Mouse (Mus musculus): Measurements from ENCODE around the gene Pak1ip1.
"Not testable (repeated sequence)": the region's sequence is repeated elsewhere in the genome, so short reads cannot be mapped to it uniquely, and the experiment has no call there.

Pak1ip1 gene

DNA sequence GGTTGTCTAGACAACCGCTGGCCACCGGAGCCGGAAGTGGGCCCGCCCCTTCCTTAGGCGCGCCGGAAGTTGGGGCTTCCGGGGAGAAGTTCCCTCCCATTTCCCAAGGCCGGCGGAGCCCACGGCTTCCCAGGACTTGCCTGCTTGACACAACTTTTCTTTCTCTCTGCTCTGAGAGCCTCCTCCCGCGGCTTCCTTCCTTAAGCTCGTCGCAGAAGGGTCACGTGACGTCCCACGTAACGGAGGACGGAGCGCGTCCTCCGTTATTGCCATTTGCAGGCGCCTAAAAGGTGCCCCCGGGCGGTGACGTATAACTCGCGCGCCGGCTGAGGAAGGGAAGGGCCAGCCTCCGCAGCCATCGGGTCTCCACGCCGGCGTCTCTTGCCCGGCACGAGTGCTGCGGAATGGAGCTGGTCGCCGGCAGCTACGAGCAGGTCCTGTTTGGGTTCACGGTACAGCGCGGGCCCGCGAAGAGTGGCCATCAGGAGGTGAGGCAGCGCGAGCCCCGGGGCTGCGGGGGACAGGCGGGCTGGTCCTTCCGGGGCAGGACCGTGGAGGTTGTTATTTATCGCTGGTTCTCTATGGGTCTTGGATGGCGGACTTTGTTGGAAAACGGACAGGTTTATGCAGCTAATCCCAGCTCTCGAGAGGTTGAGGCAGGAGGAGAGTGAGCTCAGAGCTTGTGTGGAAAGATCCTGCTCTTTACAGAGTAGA is at the start of gene Pak1ip1:
Pak1ip1 (plus strand) TSS at position 98 of the 714 bp plus-strand sequence.
- peak; percentile 92 for DNase-seq (ENCODE audit: low spot score)

DNA sequence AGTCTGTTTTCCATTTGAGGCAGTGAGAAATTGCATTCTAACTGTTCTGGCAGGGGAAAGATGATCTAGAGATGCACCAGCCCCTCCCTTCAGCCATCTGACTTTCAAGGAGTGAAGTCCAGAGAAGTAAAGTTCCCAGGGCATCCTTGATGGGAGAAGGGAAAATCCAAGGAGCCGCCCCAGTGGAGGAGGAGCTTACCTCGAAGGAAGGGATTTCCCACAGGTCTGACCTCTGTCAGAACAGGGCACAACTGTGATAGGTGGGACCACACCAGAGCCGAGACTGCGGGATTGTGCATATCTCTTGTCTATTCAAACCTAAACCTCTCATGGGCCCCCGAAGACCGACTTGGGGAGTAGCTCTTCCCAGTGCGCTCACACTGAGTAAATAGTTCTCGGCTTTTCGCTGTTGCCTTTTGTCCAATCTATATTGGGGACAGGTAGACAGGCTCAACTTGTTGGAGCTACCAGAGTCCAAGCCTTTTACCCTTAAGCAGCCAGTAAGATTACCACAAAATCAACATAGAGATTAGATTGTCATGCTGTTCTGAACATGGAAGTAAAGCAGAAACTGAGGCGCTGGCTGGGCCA is 49.3 kb upstream of the Pak1ip1 start:
- no peak for DNase-seq (ENCODE audit: low spot score)

DNA sequence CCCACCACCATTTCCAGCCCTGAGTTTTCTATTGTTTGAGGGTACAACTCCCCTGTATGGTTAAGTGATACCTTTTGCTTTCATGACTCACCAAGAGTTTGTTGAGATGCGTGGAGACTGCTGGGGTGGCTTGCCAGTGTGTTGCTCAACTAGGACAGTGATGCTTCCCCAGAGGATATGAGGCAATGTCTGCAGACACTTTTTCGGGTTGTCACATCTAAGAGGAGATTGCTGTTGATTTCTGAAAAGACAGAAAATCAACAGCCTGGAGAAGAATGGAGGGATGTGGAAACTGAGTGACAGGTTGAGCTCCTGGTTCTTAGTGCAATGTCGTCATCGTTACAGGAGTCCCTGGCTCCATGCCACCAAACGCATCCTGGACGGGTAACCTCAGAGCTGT is 47.6 kb upstream of the Pak1ip1 start:
- DNase-seq (ENCODE audit: low spot score) = no peak

DNA sequence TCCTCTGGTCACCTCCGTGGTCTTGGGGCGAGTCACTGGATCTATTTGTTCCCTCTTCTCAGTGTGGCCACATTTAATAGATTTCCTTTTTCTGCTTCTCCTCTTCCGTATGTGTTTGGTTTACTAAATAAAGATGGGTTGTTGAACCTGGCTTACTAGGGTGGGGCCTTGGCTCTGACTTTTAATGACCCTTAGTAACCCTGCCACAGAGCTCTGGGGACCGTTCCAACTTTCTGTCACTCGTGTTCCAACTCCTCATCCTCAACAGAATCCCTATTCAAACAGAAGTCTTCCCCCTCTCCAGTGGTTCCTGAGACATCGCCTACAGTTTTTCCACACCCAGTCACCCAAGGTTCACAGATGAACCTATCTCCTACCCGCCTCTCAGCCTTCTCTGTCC is 45.0 kb upstream of the Pak1ip1 start:
- DNase-seq (ENCODE audit: low spot score) = no peak

DNA sequence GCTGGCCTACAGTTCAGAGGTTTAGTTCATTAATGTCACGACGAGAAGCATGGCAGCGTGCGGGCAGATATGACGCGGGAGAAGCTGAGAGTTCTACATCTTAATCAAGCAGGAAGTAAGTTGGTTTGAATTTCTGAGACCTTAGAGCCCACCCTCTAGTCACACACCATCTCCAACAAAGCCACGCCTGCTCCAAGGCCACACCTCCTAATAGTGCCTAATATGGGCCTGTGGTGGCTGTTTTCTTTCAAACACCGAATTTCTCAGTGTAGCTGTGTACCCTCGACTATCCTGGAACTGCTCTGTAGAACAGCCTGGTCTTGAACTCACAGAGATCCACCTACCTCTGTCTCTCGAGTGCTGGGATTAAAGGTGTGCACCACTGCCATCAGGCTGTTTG is 33.2 kb upstream of the Pak1ip1 start:
- DNase-seq (ENCODE audit: low spot score) = no peak

DNA sequence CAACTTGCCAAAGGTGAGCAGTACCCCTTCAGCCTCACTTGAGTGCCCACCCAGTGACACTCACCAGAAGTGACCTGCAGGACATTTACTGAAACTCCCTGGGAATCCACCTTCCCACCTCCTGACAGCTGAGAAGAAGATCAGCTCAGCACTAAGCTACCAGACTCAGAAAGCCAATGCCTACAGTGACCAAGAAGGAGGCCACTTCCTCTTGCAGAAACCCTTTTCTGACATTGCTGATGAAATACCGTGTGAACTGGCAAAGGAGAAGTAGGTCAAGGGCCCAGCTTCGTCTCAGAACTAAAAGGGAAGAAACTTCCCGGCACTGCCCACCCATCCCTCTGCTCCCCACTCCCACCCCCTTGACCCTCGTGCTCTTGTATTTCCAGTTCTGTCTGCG is 32.3 kb upstream of the Pak1ip1 start:
- no peak for DNase-seq (ENCODE audit: low spot score)

DNA sequence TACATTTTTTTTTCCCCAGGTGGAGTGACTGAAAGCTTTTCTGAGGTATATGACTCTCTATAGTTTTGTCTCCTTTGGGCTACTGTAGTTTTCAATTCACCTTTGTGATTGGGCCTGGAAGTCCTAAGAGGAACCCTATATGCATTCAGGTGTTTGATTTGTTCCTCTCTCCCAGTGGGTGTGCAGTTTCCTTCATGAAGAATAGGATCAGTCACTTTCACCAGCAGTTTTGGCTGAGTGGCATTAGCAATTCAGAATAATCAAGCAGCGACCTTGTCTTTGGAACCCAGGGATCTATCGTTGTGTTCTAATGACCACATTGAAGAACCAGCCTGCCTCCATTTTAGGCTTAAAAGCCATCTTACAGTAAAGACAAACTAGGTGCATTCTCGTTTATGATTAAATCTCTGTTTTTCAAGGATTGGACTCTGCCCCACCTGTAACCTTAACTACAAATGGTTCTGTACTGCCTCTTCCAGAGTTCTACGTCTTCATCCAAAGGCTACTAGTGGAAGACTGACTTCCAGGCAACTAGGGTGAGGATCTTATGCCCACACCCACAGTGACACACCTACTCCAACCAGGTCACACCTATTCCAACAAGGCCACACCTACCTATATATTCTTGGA is 30.9 kb upstream of the Pak1ip1 start:
- DNase-seq (ENCODE audit: low spot score) = no peak

DNA sequence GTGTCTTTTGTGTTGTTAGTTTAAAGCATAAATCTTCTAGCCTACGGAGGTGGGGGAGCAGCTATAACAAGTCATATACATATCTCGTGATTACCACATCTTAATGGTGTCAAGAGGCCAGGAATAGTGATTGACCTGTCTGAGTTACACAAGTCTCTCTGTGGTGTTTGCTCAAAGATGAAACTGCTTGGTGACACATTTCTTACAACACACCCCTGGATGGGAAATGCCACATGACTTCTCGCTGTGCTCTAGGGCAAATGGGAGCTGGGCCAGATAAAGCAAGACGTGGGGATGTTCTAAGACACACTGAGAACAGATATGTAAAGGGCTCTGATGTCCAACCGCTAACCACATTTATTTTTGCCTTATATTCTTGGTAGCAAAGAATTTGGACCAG is 29.6 kb upstream of the Pak1ip1 start:
- DNase-seq (ENCODE audit: low spot score) = peak; percentile 40

DNA sequence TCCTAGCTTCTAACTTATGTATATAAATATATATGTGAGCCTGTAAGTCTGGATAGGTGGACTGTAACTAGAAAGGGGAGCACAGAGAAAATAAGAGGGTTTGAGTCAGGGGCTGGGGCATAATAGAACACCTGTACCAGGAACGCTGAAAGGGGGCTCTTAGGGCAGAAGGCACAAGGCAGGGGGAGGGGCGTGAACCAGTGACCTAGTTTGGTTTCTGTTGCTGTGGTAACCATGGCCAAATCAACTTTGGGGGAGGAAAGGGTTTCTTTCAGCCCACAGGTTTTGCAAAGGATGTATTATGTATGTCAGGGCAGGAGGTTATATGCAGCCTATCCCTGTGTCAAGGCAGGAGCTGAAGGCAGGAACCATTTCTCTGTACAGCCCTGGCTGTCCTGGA is 29.0 kb upstream of the Pak1ip1 start:
- DNase-seq (ENCODE audit: low spot score) = no peak

DNA sequence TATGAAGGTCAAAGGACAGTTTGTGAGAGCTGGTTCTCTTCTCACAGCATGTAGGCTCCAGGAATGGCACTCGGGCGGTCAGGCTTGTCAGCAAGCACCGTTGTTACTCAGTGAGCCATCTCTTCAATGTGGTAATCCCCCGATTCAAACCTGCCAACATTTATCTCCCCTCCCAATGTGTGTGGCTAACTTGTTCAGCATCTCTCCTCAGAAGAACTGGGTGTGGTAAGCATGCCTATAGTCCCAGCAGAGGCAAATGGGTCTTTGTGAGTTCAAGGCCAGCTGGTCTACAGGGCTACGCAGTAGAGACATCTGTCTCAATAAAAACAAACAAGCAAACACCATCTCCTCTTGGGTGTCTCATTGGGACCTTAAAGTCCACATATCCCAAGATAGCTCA is 27.8 kb upstream of the Pak1ip1 start:
- no peak for DNase-seq (ENCODE audit: low spot score)

DNA sequence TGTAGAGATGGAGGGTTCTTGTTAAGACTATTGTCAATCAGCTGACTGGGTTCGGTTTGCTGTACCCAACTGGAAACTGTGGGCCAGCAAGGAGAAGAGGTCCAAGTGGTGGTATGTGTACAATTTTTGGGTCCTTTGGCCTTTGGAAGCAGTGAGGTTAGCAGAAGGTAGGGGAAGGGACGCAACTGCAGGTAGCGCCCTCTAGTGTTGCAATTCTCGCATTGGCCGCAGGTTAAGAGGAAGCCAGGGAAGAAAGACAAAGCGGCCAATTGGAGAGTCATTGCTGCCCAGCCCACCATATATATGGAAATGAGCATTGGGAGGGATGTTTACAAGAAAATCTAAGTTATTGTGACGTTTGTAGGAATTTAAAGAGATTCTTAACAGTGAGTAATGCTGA is 23.2 kb upstream of the Pak1ip1 start:
- DNase-seq (ENCODE audit: low spot score) = peak; percentile 29

DNA sequence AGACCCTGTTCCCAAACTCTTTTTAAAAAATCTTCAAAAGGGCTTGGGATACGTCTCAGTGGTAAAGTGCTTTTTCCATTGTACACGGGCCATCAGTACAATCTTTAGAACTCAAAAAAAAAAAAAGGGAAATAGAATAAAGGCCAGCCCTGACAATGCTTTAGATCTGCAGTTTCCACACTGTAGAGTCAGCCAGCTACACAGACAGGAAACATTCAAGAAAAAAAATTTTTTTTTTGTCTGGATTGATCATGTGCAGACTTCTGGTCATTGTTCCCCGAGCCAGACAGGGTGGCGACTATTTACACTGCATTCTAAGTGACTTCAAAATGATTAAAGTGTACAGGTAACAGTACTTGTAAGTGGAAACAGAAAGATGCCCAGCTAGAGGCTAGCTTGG is 22.2 kb upstream of the Pak1ip1 start:
- DNase-seq (ENCODE audit: low spot score) = no peak

DNA sequence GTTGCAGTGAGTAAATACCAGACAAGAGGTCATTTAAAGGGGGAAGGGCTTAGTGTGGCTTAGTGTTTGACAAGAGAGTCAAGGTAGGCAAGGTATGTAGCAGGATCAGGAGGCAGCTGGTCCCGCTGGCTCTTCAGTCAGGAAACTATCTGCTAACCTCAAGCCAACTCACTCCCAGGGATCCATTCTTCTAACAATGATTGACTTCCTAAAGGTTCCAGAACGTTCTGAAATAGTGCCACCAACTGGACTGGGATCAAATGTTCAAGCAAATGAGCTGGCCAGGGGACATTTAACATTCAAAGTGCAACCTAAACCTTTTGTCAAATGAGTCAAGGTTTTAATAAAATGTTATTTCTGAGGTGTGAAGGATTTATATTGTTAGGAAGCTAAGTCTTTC is 21.5 kb upstream of the Pak1ip1 start:
- no peak for DNase-seq (ENCODE audit: low spot score)

DNA sequence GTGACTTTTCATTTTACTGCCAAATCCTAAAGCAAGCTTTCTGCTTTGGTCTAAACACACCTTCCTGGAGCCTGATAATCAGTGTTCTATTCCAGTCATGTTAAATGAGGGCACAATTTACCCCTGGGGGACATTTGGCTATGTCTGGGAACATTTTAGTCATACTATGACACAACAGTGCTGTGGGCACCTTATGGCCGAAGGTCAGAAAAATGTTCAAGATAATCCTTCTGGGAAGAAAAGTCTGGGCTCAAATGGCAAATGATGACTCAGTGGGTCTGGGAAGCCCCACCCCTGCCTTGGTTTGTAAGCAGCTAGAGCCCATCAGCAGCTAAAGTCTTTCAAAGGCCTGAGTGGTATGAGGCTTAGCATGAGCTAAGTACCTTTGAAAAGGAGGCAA is 18.1 kb upstream of the Pak1ip1 start:
- DNase-seq (ENCODE audit: low spot score) = no peak

DNA sequence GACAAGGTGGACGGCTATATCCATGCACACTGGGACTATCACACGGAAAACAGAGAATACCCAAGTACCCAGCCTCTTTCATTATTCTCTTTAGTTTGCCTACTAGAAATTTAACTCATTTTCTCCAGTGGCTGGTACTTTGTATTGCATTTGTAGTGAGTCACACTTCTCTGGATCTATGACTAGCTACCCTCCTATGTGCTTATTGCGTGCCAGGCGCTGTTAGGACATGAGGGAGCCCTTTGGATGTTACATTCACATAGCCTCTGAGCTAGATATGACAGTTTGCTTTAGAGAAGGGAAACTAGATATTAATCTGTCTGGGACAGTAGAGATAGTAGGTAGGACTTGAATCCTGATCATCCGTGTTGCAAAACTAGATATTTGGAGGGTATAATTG is 14.7 kb upstream of the Pak1ip1 start:
- DNase-seq (ENCODE audit: low spot score) = no peak

DNA sequence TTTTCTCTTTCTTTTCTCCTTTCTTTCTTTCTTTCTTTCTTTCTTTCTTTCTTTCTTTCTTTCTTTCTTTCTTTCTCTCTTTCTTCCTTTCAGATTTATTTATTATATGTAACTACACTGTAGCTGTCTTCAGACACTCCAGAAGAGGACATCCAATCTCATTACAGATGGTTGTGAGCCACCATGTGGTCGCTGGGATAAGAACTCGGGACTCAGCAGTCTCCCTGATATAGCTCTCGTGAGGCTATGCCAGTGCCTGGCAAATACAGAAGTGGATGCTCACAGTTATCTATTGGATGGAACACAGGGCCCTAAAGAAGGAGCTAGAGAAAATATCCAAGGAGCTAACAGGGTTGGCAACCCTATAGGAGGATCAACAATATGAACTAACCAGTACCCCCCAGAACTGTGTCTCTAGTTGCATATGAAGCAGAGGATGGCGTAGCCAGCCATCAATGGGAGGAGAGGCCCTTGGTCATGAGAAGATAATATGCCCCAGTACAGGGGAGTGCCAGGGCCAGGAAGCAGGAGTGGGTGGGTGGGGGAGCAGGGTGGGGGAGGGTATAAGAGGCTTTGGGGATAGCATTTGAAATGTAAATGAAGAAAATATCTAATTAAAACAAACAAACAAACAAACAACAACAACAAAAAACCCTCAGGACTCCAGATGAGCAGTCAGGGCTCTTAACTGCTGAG is 13.1 kb upstream of the Pak1ip1 start:
- DNase-seq (ENCODE audit: low spot score) = not testable (repeated sequence)

DNA sequence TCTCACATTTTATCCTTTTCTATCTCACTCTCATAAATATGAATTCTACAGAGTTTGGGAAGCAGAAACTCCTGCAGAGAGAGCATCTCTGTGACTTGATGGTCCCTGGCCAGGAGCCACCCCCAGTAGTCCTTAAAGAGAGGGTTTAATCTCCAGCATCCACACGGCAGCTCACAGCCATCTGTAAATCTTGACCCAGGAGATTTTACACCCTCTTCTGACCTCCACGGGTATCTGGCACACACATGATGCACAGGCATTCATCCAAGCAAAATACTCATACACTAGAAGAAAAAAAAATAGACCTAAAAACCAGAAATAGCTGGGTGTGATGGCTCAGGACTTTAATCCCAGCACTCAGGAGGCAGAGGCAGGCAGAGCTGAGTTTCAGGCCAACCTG is 12.4 kb upstream of the Pak1ip1 start:
- DNase-seq (ENCODE audit: low spot score) = no peak

DNA sequence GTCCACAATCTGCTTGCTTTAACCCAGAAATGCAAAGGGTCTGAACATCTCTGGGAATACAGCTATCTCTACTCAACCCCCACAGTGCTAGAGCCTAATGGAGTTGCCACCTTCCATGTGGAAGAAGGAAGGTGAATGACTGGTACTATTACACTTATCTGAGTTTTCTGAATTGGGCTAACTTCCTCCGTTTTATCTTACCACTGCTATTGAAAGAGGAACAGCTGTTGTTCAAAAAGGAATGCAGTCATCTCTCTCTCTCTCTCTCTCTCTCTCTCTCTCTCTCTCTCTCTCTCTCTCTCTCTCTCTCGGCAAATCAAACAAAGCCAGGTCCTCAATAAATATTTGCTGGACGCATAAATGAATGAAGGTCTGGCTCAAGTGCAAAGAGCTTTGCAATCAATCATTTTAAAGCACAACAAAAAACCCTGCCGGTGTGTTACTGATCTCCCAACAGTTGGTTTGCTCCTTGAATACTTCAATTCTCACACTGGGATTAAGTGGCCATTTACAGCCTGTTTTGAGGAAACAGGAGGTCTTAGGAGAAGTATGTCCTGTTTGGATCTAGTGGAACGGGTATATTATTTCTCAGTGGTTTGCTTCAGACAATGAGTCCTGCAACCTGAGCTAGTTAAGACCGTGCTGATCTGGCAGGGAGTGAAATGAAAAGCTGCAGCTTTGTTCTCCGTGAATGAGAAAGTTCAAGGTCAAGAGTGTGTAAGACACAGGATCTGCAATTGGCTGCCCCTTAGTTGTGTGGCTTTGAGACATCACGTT is 6.1 kb upstream of the Pak1ip1 start:
- DNase-seq (ENCODE audit: low spot score) = no peak

DNA sequence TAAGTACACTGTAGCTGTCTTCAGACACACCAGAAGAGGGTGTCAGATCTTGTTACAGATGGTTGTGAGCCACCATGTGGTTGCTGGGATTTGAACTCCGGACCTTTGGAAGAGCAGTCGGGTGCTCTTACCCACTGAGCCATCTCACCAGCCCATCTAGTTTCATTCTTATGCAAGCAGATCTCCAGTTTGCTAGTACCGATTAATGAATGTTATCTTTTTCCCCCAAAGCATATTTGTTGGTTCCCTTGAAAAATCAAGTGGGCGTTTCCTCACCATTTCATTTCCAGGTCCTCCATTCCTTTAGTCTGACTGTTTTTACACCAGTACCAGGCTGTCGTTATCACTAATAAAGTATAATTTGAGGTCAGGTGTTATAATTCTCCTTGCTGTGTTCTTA is 2.3 kb upstream of the Pak1ip1 start:
- DNase-seq (ENCODE audit: low spot score) = not testable (repeated sequence)

DNA sequence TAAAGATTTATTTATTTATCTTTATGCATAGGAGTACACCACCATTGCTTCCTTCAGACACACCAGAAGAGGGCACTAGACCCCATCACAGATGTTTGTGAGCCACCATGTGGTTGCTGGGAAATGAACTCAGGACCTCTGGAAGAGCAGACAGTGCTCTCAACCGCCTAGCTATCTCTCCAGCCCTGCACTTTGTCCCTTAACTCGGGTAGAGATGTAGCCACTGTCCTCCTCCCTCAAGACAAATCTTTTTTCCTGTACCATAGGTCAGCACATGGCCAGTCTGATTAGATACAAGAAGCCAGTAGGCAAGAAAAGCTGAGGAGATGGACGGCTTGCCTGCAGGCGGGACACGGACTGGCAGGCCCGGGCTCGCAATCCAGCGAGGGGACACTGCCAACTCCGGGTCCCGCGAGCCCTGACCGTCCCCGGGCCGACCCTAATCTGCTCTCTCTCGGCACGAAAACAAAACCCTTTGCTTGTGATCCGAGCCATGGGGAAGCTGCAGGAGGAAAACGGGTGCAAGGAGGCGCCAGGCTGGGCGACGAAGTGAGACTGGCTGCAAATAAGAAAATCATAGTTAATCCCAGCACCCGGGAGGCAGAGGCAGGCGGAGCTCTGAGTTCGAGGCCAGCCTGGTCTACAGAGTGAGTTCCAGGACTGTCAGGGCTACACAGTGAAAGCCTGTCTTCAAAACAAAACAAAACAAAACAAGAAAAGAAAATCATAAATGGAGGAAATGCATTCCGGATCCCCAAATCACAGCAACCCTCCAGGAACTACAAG is 490 bp upstream of the Pak1ip1 start:
- DNase-seq (ENCODE audit: low spot score) = peak; percentile 61

DNA sequence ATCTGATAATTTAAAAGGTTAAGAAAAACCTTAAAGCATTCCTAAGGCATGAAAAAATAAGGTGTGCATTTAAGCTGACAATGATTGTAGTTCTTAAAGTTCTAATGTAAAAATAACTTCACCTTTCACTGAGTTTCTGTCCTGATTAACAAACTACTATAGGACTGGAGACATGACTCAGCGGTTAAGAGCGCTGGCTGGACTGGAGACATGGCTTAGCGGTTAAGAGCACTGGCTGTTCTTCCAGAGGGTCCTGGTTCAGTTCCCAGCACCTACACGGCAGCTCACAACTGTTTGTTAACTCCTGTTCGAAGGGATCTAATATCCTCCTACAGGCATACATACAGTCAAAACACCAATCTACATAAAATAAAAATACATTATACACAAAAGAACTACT is 1.2 kb downstream of the Pak1ip1 start:
- no peak for DNase-seq (ENCODE audit: low spot score)
